Mouse (Mus musculus) thymus, postnatal 4 days (tissue): ENCODE data around the gene Gm10719.
"Not testable (repeated sequence)": the region's sequence is repeated elsewhere in the genome, so short reads cannot be mapped to it uniquely, and the experiment has no call there.

Experiments used
- DNase-seq: peaks from one replicate; pipeline ENCODE4 v3.0.0; 2021

Gm10719 gene

DNA sequence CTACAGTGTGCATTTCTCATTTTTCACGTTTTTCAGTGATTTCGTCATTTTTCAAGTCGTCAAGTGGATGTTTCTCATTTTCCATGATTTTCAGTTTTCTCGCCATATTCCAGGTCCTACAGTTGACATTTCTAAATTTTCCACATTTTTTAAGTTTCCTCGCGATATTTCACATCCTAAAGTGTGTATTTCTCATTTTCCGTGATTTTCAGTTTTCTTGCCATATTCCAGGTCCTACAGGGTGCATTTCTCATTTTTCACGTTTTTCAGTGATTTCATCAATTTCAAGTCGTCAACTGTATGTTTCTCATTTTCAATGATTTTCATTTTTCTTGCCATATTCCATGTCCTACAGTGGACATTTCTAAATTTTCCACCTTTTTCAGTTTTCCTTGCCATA lies at the start of gene Gm10719:
Gene Gm10719, plus strand, starts transcription at position 301 of the 400 bp plus-strand sequence.
- DNase-seq = not testable (repeated sequence)

DNA sequence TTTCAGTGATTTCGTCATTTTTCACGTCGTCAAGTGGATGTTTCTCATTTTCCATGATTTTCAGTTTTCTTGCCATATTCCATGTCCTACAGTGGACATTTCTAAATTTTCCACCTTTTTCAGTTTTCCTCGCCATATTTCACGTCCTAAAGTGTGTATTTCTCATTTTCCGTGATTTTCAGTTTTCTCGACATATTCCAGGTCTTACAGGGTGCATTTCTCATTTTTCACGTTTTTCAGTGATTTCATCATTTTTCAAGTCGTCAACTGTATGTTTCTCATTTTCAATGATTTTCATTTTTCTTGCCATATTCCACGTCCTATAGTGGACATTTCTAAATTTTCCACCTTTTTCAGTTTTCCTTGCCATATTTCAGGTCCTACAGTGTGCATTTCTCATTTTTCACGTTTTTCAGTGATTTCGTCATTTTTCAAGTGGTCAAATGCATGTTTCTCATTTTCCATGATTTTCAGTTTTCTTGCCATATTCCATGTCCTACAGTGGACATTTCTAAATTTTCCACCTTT lies 16.7 kb upstream of the Gm10719 start, which contains the start of gene Gm10722:
Gene Gm10722, plus strand, starts transcription at position 478 of the 528 bp plus-strand sequence.
- not testable (repeated sequence) for DNase-seq

DNA sequence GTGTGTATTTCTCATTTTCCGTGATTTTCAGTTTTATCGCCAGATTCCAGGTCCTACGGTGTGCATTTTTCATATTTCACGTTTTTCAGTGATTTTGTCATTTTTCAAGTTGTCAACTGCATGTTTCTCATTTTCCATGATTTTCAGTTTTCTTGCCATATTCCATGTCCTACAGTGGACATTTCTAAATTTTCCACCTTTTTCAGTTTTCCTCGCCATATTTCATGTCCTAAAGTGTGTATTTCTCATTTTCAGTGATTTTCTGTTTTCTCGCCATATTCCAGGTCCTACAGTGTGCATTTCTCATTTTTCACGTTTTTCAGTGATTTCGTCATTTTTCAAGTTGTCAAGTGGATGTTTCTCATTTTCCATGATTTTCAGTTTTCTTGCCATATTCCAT lies 16.2 kb upstream of the Gm10719 start:
- DNase-seq = not testable (repeated sequence)

DNA sequence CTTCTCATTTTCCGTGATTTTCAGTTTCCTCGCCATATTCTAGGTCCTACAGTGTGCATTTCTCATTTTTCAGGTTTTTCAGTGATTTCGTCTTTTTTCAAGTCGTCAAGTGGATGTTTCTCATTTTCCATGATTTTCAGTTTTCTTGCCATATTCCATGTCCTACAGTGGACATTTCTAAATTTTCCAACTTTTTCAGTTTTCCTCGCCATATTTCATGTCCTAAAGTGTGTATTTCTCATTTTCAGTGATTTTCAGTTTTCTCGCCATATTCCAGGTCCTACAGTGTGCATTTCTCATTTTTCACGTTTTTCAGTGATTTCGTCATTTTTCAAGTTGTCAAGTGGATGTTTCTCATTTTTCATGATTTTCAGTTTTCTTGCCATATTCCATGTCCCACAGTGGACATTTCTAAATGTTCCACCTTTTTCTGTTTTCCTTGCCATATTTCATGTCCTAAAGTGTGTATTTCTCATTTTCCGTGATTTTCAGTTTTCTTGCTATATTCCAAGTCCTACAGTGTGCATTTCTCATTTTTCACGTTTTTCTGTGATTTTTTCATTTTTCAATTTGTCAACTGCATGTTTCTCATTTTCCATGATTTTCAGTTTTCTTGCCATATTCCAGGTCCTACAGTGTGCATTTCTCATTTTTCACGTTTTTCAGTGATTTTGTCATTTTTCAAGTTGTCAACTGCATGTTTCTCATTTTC lies 15.1 kb upstream of the Gm10719 start:
- peak; percentile 79 for DNase-seq

DNA sequence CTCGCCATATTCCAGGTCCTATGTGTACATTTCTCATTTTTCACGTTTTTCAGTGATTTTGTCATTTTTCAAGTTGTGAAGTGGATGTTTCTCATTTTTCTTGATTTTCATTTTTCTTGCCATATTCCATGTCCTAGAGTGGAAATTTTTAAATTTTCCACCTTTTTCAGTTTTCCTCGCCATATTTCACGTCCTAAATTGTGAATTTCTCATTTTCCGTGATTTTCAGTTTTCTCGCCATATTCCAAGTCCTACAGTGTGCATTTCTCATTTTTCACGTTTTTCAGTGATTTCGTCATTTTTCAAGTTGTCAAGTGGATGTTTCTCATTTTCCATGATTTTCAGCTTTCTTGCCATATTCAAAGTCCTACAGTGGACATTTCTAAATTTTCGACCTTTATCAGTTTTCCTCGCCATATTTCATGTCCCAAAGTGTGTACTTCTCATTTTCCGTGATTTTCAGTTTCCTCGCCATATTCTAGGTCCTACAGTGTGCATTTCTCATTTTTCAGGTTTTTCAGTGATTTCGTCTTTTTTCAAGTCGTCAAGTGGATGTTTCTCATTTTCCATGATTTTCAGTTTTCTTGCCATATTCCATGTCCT lies 14.3 kb upstream of the Gm10719 start, which contains the start of gene Gm11168:
Gene Gm11168, plus strand, starts transcription at position 553 of the 603 bp plus-strand sequence.
- DNase-seq = not testable (repeated sequence)

DNA sequence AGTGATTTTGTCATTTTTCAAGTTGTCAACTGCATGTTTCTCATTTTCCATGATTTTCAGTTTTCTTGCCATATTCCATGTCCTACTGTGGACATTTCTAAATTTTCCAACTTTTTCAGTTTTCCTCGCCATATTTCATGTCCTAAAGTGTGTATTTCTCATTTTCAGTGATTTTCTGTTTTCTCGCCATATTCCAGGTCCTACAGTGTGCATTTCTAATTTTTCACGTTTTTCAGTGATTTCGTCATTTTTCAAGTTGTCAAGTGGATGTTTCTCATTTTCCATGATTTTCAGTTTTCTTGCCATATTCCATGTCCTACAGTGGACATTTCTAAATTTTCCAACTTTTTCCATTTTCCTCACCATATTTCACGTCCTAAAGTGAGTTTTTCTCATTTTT lies 11.0 kb upstream of the Gm10719 start:
- not testable (repeated sequence) for DNase-seq

DNA sequence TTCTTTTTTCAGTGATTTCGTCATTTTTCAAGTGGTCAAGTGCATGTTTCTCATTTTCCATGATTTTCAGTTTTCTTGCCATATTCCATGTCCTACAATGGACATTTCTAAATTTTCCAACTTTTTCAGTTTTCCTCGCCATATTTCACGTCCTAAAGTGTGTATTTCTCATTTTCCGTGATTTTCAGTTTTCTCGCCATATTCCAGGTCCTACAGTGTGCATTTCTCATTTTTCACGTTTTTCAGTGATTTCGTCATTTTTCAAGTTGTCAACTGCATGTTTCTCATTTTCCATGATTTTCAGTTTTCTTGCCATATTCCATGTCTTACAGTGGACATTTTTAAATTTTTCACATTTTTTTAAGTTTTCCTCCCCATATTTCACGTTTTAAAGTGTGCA lies 10.6 kb upstream of the Gm10719 start:
- peak; percentile 38 for DNase-seq

DNA sequence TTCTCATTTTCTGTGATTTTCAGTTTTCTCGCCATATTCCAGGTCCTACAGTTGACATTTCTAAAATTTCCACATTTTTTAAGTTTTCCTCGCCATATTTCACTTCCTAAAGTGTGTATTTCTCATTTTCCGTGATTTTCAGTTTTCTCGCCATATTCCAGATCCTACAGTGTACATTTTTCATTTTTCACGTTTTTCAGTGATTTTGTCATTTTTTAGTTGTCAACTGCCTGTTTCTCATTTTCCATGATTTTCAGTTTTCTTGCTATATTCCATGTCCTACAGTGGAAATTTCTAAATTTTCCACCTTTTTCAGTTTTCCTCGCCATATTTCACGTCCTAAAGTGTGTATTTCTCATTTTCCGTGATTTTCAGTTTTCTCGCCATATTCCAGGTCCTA lies 9.9 kb upstream of the Gm10719 start:
- DNase-seq = not testable (repeated sequence)

DNA sequence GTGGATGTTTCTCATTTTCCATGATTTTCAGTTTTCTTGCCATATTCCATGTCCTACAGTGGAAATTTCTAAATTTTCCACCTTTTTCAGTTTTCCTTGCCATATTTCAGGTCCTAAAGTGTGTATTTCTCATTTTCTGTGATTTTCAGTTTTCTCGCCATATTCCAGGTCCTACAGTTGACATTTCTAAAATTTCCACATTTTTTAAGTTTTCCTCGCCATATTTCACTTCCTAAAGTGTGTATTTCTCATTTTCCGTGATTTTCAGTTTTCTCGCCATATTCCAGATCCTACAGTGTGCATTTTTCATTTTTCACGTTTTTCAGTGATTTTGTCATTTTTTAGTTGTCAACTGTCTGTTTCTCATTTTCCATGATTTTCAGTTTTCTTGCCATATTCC lies 7.9 kb upstream of the Gm10719 start:
- not testable (repeated sequence) for DNase-seq

DNA sequence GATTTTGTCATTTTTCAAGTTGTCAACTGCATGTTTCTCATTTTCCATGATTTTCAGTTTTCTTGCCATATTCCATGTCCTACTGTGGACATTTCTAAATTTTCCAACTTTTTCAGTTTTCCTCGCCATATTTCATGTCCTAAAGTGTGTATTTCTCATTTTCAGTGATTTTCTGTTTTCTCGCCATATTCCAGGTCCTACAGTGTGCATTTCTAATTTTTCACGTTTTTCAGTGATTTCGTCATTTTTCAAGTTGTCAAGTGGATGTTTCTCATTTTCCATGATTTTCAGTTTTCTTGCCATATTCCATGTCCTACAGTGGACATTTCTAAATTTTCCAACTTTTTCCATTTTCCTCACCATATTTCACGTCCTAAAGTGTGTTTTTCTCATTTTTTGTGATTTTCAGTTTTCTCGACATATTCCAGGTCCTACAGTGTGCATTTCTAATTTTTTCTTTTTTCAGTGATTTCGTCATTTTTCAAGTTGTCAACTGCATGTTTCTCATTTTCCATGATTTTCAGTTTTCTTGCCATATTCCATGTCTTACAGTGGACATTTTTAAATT lies 5.1 kb upstream of the Gm10719 start:
- not testable (repeated sequence) for DNase-seq

DNA sequence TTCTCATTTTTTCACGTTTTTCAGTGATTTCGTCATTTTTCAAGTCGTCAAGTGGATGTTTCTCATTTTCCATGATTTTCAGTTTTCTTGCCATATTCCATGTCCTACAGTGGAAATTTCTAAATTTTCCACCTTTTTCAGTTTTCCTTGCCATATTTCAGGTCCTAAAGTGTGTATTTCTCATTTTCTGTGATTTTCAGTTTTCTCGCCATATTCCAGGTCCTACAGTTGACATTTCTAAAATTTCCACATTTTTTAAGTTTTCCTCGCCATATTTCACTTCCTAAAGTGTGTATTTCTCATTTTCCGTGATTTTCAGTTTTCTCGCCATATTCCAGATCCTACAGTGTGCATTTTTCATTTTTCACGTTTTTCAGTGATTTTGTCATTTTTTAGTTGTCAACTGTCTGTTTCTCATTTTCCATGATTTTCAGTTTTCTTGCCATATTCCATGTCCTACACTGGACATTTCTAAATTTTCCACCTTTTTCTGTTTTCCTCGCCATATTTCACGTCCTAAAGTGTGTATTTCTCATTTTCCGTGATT lies 4.4 kb upstream of the Gm10719 start, which contains the start of gene Gm10721:
Gene Gm10721, plus strand, starts transcription at position 408 of the 547 bp plus-strand sequence.
- DNase-seq = not testable (repeated sequence)

DNA sequence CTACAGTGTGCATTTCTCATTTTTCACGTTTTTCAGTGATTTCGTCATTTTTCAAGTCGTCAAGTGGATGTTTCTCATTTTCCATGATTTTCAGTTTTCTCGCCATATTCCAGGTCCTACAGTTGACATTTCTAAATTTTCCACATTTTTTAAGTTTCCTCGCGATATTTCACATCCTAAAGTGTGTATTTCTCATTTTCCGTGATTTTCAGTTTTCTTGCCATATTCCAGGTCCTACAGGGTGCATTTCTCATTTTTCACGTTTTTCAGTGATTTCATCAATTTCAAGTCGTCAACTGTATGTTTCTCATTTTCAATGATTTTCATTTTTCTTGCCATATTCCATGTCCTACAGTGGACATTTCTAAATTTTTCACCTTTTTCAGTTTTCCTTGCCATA lies 1.9 kb upstream of the Gm10719 start, which contains the start of gene Gm10720:
Gene Gm10720, plus strand, starts transcription at position 301 of the 400 bp plus-strand sequence.
- DNase-seq = not testable (repeated sequence)

DNA sequence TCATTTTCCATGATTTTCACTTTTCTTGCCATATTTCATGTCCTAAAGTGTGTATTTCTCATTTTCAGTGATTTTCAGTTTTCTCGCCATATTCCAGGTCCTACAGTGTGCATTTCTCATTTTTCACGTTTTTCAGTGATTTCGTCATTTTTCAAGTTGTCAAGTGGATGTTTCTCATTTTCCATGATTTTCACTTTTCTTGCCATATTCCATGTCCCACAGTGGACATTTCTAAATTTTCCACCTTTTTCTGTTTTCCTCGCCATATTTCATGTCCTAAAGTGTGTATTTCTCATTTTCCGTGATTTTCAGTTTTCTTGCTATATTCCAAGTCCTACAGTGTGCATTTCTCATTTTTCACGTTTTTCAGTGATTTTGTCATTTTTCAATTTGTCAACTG lies 1.3 kb upstream of the Gm10719 start:
- not testable (repeated sequence) for DNase-seq

DNA sequence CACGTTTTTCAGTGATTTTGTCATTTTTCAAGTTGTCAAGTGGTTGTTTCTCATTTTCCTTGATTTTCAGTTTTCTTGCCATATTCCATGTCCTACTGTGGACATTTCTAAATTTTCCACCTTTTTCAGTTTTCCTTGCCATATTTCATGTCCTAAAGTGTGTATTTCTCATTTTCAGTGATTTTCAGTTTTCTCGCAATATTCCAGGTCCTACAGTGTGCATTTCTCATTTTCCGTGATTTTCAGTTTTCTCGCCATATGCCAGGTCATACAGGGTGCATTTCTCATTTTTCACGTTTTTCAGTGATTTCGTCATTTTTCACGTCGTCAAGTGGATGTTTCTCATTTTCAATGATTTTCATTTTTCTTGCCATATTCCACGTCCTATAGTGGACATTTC lies 1.7 kb downstream of the Gm10719 start:
- not testable (repeated sequence) for DNase-seq

DNA sequence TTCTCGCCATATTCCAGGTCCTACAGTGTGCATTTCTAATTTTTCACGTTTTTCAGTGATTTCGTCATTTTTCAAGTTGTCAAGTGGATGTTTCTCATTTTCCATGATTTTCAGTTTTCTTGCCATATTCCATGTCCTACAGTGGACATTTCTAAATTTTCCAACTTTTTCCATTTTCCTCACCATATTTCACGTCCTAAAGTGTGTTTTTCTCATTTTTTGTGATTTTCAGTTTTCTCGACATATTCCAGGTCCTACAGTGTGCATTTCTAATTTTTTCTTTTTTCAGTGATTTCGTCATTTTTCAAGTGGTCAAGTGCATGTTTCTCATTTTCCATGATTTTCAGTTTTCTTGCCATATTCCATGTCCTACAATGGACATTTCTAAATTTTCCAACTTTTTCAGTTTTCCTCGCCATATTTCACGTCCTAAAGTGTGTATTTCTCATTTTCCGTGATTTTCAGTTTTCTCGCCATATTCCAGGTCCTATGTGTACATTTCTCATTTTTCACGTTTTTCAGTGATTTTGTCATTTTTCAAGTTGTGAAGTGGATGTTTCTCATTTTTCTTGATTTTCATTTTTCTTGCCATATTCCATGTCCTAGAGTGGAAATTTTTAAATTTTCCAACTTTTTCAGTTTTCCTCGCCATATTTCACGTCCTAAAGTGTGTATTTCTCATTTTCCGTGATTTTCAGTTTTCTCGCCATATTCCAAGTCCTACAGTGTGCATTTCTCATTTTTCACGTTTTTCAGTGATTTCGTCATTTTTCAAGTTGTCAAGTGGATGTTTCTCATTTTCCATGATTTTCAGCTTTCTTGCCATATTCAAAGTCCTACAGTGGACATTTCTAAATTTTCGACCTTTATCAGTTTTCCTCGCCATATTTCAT lies 2.9 kb downstream of the Gm10719 start:
- DNase-seq = peak; percentile 53

DNA sequence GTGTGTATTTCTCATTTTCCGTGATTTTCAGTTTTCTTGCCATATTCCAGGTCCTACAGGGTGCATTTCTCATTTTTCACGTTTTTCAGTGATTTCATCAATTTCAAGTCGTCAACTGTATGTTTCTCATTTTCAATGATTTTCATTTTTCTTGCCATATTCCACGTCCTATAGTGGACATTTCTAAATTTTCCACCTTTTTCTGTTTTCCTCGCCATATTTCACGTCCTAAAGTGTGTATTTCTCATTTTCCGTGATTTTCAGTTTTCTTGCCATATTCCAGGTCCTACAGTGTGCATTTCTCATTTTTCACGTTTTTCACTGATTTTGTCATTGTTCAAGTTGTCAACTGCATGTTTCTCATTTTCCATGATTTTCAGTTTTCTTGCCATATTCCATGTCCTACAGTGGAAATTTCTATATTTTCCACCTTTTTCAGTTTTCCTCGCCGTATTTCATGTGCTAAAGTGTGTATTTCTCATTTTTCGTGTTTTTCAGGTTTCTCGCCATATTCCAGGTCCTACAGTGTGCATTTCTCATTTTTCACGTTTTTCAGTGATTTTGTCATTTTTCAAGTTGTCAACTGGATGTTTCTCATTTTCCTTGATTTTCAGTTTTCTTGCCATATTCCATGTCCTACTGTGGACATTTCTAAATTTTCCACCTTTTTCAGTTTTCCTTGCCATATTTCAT lies 5.3 kb downstream of the Gm10719 start:
- DNase-seq = peak; percentile 39

DNA sequence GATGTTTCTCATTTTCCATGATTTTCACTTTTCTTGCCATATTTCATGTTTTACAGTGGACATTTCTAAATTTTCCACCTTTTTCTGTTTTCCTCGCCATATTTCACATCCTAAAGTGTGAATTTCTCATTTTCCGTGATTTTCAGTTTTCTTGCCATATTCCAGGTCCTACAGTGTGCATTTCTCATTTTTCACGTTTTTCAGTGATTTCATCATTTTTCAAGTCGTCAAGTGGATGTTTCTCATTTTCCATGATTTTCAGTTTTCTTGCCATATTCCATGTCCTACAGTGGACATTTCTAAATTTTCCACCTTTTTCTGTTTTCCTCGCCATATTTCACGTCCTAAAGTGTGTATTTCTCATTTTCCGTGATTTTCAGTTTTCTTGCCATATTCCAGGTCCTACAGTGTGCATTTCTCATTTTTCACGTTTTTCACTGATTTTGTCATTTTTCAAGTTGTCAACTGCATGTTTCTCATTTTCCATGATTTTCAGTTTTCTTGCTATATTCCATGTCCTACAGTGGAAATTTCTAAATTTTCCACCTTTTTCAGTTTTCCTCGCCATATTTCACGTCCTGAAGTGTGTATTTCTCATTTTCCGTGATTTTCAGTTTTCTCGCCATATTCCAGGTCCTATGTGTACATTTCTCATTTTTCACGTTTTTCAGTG lies 6.2 kb downstream of the Gm10719 start, which contains the start of gene Gm10718:
Gene Gm10718, plus strand, starts transcription at position 236 of the 673 bp plus-strand sequence.
- DNase-seq = not testable (repeated sequence)

DNA sequence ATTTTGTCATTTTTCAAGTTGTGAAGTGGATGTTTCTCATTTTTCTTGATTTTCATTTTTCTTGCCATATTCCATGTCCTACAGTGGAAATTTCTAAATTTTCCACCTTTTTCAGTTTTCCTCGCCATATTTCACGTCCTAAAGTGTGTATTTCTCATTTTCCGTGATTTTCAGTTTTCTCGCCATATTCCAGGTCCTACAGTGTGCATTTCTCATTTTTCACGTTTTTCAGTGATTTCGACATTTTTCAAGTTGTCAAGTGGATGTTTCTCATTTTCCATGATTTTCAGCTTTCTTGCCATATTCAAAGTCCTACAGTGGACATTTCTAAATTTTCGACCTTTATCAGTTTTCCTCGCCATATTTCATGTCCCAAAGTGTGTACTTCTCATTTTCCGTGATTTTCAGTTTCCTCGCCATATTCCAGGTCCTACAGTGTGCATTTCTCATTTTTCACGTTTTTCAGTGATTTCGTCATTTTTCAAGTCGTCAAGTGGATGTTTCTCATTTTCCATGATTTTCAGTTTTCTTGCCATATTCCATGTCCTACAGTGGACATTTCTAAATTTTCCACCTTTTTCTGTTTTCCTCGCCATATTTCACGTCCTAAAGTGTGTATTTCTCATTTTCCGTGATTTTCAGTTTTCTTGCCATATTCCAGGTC lies 6.9 kb downstream of the Gm10719 start:
- peak; percentile 38 for DNase-seq

DNA sequence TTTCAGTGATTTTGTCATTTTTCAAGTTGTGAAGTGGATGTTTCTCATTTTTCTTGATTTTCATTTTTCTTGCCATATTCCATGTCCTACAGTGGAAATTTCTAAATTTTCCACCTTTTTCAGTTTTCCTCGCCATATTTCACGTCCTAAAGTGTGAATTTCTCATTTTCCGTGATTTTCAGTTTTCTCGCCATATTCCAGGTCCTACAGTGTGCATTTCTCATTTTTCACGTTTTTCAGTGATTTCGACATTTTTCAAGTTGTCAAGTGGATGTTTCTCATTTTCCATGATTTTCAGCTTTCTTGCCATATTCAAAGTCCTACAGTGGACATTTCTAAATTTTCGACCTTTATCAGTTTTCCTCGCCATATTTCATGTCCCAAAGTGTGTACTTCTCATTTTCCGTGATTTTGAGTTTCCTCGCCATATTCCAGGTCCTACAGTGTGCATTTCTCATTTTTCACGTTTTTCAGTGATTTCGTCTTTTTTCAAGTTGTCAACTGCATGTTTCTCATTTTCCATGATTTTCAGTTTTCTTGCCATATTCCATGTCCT lies 7.8 kb downstream of the Gm10719 start, which contains the start of gene Gm10717:
Gene Gm10717, plus strand, starts transcription at position 506 of the 556 bp plus-strand sequence.
- DNase-seq = peak; percentile 13

DNA sequence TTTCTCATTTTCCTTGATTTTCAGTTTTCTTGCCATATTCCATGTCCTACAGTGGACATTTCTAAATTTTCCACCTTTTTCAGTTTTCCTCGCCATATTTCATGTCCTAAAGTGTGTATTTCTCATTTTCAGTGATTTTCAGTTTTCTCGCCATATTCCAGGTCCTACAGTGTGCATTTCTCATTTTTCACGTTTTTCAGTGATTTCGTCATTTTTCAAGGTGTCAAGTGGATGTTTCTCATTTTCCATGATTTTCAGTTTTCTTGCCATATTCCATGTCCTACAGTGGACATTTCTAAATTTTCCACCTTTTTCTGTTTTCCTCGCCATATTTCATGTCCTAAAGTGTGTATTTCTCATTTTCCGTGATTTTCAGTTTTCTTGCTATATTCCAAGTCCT lies 8.4 kb downstream of the Gm10719 start:
- DNase-seq = peak; percentile 43
